Mouse (Mus musculus): ENCODE results near the gene Snx13. TPM values are rescaled to one million over a fixed set of nuclear protein-coding genes. Genes with fewer than 3 reads are reported as not detected.

Gene Snx13
- polyA plus RNA-seq, 1 experiment from 2014 or later, result 35.3 TPM

MicroRNAs encoded within 50 kb of the gene (microRNA counts, 519-probe panel; counts per million panel counts)
- microRNA mmu-miR-680, result 322 counts per million, percentile 70 among the panel's probes with 10 or more counts

Small RNA genes lying within 50 kb of the gene (microRNA-seq; reads per million reads assigned to microRNA genes)
- gene Mir680-3, result not detected

Other genes with a start within 250 kb of the Snx13 start
- 33.9 and 36.4 TPM in 2 replicates for gene Hdac9, start 130.1 kb upstream of the Snx13 start, polyA plus RNA-seq (2014; fragmentation: Nextera tagmentation; extraction: Ambion mirVana)
- not detected in 2 replicates for gene Prps1l1, start 62.4 kb upstream of the Snx13 start, polyA plus RNA-seq (2014; fragmentation: Nextera tagmentation; extraction: Ambion mirVana)

Measured in heart, embryonic 14.5 days (tissue).